Mouse (Mus musculus): ENCODE measurements around the gene Fbxw4. TPM values are rescaled to one million over a fixed set of nuclear protein-coding genes. Genes with fewer than 3 reads are reported as not detected.

The Fbxw4 gene
- polyA plus RNA-seq, 1 experiment from 2014 or later, result 6.7 TPM

DNA sequence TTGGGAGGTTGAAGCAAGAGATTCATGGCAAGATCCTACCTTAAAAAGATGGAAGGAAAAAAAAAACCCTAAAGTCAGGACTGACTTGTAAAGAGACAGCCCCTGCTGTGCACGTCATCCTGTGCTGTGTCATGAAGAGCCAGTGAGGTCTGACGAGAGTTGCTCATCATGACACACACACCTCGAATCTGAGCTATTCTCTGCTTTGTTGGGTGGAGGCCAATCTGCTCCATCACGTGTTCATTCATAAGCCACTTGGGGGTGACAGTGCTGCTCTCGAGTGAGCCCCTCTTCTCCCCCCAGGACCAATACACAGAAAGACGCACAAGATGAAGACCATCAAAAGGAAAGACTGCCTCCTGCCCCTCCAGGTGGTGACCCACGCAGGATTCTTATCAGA lies 126.5 kb downstream of the Fbxw4 start:
- H3K27me3 ChIP-seq (replicated peaks; ENCODE audit: control insufficient read depth, insufficient read depth, low read length), result no peaks in the 10 kb centered on the region
- no peak overlapping the region for H3K9ac ChIP-seq (ENCODE audit: low read depth, low read length)
- no peak overlapping the region for H3K4me3 ChIP-seq (ENCODE audit: low read length)
- H3K36me3 ChIP-seq (ENCODE audit: control insufficient read depth, insufficient read depth, low read length), result peaks cover 15% of the 10 kb centered on the region
- H3K9me3 ChIP-seq (ENCODE audit: control insufficient read depth, low read length), result no peaks in the 10 kb centered on the region
- H3K27ac ChIP-seq (ENCODE audit: low read depth, low read length), result no peak overlapping the region
- H3K4me1 ChIP-seq (ENCODE audit: control insufficient read depth, insufficient read depth, low read depth, low read length), result peaks cover 4% of the 10 kb centered on the region; the same call in 1 of the 2 replicates
- no peak overlapping the region for H3K4me2 ChIP-seq (ENCODE audit: low read length)
- ATAC-seq, result no peak
- WGBS, result 65% methylated on average over 7 of the region's 7 CpGs

DNA sequence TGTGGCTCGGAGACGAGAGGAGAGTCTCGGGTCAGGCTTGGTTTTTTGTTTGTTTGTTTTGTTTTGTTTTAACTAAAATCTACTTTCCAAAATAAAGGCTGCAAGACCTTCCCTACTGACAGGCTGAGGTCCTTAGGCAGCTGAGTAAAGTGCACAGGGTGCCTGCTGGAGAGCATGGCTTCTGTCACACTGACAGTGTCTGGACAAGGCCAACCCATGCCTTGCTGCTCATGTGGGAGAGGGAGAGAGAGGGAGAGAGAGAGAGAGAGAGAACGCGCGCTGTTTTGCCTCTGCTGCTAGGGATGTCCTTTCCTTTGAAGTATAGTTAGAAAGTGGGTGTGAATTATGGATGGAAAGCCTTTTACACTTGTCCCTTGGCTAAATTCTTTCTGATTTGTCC lies 128.6 kb downstream of the Fbxw4 start:
- H3K4me3 ChIP-seq (ENCODE audit: low read length), result no peak overlapping the region
- no peaks in the 10 kb centered on the region for H3K9me3 ChIP-seq (ENCODE audit: control insufficient read depth, low read length)
- no peaks in the 10 kb centered on the region for H3K27me3 ChIP-seq (replicated peaks; ENCODE audit: control insufficient read depth, insufficient read depth, low read length)
- no peak overlapping the region for H3K9ac ChIP-seq (ENCODE audit: low read depth, low read length)
- WGBS, result 70% methylated on average over 6 of the region's 6 CpGs
- peaks cover 4% of the 10 kb centered on the region; the same call in 1 of the 2 replicates for H3K4me1 ChIP-seq (ENCODE audit: control insufficient read depth, insufficient read depth, low read depth, low read length)
- no peak overlapping the region for H3K4me2 ChIP-seq (ENCODE audit: low read length)
- peaks cover 32% of the 10 kb centered on the region for H3K36me3 ChIP-seq (ENCODE audit: control insufficient read depth, insufficient read depth, low read length)
- H3K27ac ChIP-seq (ENCODE audit: low read depth, low read length), result no peak overlapping the region
- no peak for ATAC-seq

DNA sequence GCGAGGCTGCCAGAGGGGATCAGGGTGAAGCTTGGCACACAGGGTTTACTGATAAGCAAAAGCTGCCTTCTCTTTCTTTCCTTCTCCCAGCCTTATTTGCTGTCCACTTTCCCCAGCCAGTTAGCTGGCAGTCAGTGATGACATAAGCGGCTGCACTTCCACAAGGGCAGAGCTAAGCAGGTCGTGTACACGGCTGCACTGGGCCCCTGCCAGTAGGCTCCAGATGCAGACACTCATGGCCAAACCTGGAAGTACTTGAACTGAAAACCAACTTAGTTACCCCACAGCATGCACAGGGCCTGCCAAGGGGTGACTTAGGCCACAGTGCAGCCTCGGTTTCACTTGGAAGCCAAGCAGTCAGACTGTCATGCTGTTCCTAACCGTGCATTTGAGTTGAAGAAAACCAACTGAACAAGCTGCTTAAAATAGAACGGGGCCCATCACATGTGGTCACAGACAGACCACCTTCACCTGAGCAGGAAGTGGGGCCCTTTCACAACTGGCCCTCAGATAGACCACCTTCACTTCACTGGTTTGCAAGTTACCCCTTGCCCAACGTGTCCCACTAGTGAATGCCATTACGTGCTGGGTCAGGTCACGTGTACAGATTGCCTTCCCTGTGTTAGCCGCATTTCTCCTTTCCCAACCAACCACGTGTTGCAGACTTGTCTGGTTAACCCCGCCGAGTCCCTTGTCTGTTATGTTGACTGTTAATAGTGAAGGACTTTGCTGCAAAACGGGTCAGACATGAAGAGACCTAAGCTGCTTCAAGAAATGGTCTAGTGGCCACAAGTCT lies 129.7 kb downstream of the Fbxw4 start:
- Histone ChIP-seq H3K27ac (ENCODE audit: low read depth, low read length) (no peak overlapping the region), H3K4me3 (ENCODE audit: low read length) (no peak overlapping the region), H3K9ac (ENCODE audit: low read depth, low read length) (no peak overlapping the region), H3K4me1 (ENCODE audit: control insufficient read depth, insufficient read depth, low read depth, low read length) (no peaks in the 10 kb centered on the region), H3K4me2 (ENCODE audit: low read length) (no peak overlapping the region), H3K36me3 (ENCODE audit: control insufficient read depth, insufficient read depth, low read length) (peaks cover 34% of the 10 kb centered on the region), H3K27me3 (replicated peaks; ENCODE audit: control insufficient read depth, insufficient read depth, low read length) (no peaks in the 10 kb centered on the region), H3K9me3 (ENCODE audit: control insufficient read depth, low read length) (no peaks in the 10 kb centered on the region)
- ATAC-seq, result no peak
- 80% methylated on average over 15 of the region's 15 CpGs for WGBS

DNA sequence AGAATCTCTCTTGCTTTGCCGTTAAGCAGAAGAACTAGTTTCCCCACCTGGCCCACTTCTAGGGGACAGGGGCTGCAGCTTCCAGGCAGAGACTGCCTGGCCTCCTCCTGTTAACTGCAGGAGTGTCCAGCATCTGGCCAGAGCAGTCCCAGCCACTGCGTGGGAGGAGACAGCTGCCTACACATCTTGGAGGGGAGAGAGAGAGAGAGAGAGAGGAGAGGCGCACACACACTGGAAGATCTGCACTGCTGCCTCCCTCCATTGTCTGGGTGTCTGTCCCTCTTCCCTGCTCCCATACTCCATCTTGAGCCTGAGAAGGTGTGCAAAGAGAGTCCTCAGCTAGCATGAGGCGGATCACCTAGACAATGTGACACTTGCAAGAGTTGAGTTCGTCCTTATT lies 130.8 kb downstream of the Fbxw4 start:
- H3K27ac ChIP-seq (ENCODE audit: low read depth, low read length), result no peak overlapping the region
- H3K4me2 ChIP-seq (ENCODE audit: low read length), result no peak overlapping the region
- 86% methylated on average over 5 of the region's 5 CpGs for WGBS
- H3K9me3 ChIP-seq (ENCODE audit: control insufficient read depth, low read length), result no peaks in the 10 kb centered on the region
- ATAC-seq, result no peak
- no peak overlapping the region for H3K9ac ChIP-seq (ENCODE audit: low read depth, low read length)
- H3K27me3 ChIP-seq (replicated peaks; ENCODE audit: control insufficient read depth, insufficient read depth, low read length), result no peaks in the 10 kb centered on the region
- peaks cover 42% of the 10 kb centered on the region for H3K36me3 ChIP-seq (ENCODE audit: control insufficient read depth, insufficient read depth, low read length)
- no peak overlapping the region for H3K4me3 ChIP-seq (ENCODE audit: low read length)
- H3K4me1 ChIP-seq (ENCODE audit: control insufficient read depth, insufficient read depth, low read depth, low read length), result no peaks in the 10 kb centered on the region

Other genes starting within 250 kb of the Fbxw4 start
- 11.1 and 14.6 TPM in 2 replicates for gene Poll, start 99.8 kb downstream of the Fbxw4 start, polyA plus RNA-seq (2015; fragmentation: Nextera tagmentation; extraction: Ambion mirVana)
- 77.0 and 85.7 TPM in 2 replicates for gene Gm17018, start 99.7 kb downstream of the Fbxw4 start, polyA plus RNA-seq (2015; fragmentation: Nextera tagmentation; extraction: Ambion mirVana)
- 0.52 and 0.69 TPM in 2 replicates for gene Fgf8, start 82.6 kb upstream of the Fbxw4 start, polyA plus RNA-seq (2015; fragmentation: Nextera tagmentation; extraction: Ambion mirVana)
- 5.7 and 6.5 TPM in 2 replicates for gene Npm3, start 89.3 kb upstream of the Fbxw4 start, polyA plus RNA-seq (2015; fragmentation: Nextera tagmentation; extraction: Ambion mirVana)
- 63.7 and 68.3 TPM in 2 replicates for gene Mgea5, start 123.5 kb upstream of the Fbxw4 start, polyA plus RNA-seq (2015; fragmentation: Nextera tagmentation; extraction: Ambion mirVana)
- gene Kcnip2, start 155.7 kb upstream of the Fbxw4 start, polyA plus RNA-seq (2015; fragmentation: Nextera tagmentation; extraction: Ambion mirVana), result 17.0 and 19.2 TPM in 2 replicates